Mouse (Mus musculus): Measurements from ENCODE around the gene Slc35f5. TPM values are rescaled to one million over a fixed set of nuclear protein-coding genes. Genes with fewer than 3 reads are reported as not detected.

The Slc35f5 gene
- total and polyA plus RNA-seq, 2 experiments from 2014 or later = 17.6 to 34.8 TPM

DNA sequence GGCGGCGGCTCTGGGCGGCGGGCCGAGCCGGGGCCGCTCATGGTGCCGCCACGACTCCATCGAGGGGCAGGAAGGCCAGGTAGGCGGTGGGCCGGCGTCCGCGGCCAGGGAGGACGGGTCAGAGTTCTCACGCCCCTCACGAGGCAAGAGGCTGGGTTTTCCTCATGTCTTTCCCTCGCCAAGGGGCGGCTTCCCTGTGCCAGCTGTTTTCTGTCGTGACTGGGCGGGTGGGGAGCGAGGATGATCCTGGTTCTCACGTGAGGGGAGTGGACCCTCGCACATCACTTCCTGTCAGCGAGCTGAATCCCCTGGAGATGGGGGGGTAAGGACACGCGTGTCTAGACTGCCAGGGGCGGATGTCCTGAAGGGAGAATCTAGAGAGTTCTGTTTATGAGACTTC lies 811 bp downstream of the Slc35f5 start:
- no peaks in the 10 kb centered on the region for H3K36me3 ChIP-seq (ENCODE audit: insufficient read depth, low read length)
- 0% methylated on average over 28 of the region's 29 CpGs for WGBS
- TF ChIP-seq CTCF (IDR thresholded peaks at IDR 0.05) = no peak
- no peaks in the 10 kb centered on the region for H3K9me3 ChIP-seq (ENCODE audit: low read length)
- peaks cover 9% of the 10 kb centered on the region; the same call in 1 of the 2 replicates for H3K4me1 ChIP-seq (ENCODE audit: insufficient read depth, low read length)
- DNase-seq (ENCODE audit: low spot score) (peak; percentile 80), ATAC-seq (ENCODE audit: low FRiP score) (peak; percentile 63)
- peak overlapping the region; percentile 95 for H3K9ac ChIP-seq (replicated peaks; ENCODE audit: low read length, poor library complexity, severe bottlenecking)
- H3K4me2 ChIP-seq (ENCODE audit: low read depth, low read length, poor library complexity, severe bottlenecking) = peak overlapping the region; percentile 71
- H3K27ac ChIP-seq (ENCODE audit: low read depth, low read length) = peak overlapping the region; percentile 93
- no peaks in the 10 kb centered on the region for H3K27me3 ChIP-seq (ENCODE audit: insufficient read depth, low read length)
- H3K4me3 ChIP-seq (ENCODE audit: low read depth, low read length) = peak overlapping the region; percentile 88

DNA sequence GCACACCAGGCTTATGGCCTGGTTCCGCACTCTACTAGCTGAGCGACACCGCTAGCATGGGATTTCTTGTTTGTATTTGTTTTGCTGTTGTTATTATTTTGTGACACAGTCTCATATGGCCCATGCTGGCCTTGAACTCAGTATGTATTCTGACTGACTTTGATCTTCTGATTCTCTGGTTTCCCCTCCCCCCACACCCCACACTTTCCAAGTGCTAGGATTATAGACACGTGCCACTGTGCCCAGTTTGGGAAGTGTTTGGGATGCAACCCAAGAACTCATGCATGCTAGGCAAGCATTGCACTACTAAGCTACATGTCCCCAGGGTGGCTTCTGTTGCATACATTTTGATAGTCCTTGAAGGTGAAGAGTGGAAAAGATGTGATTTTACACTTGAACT lies 1.4 kb downstream of the Slc35f5 start:
- ATAC-seq (ENCODE audit: low FRiP score) (no peak), DNase-seq (ENCODE audit: low spot score) (no peak)
- peak overlapping the region; percentile 71 for H3K4me2 ChIP-seq (ENCODE audit: low read depth, low read length, poor library complexity, severe bottlenecking)
- TF ChIP-seq CTCF (IDR thresholded peaks at IDR 0.05) = no peak
- H3K4me3 ChIP-seq (ENCODE audit: low read depth, low read length) = peak overlapping the region; percentile 88
- WGBS = 69% methylated on average over 4 of the region's 4 CpGs
- H3K9me3 ChIP-seq (ENCODE audit: low read length) = no peaks in the 10 kb centered on the region
- H3K4me1 ChIP-seq (ENCODE audit: insufficient read depth, low read length) = peaks cover 9% of the 10 kb centered on the region; the same call in 1 of the 2 replicates
- H3K27ac ChIP-seq (ENCODE audit: low read depth, low read length) = no peak overlapping the region
- H3K27me3 ChIP-seq (ENCODE audit: insufficient read depth, low read length) = no peaks in the 10 kb centered on the region
- peak overlapping the region; percentile 95 for H3K9ac ChIP-seq (replicated peaks; ENCODE audit: low read length, poor library complexity, severe bottlenecking)
- H3K36me3 ChIP-seq (ENCODE audit: insufficient read depth, low read length) = no peaks in the 10 kb centered on the region

DNA sequence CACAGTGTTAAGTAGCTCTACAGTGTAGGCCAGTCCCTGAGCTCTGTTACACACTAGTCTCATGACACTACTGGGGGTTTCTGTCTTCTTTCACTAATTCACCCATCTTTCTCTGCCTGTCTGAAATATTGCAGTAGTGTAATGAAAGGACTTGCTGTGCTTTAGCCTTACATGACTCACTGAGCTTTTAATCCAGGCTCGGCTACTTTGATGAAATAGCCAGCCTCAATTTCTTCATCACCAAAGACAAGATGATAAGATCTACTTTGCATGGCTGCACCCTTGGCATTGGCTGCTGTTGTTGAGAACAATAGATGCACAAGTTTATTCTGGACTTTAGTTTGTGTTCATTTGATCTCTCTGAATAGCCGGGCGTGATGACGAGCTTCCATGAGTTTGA lies 7.7 kb downstream of the Slc35f5 start:
- Histone ChIP-seq H3K36me3 (ENCODE audit: insufficient read depth, low read length) (peaks cover 37% of the 10 kb centered on the region), H3K4me3 (ENCODE audit: low read depth, low read length) (no peak overlapping the region), H3K9ac (replicated peaks; ENCODE audit: low read length, poor library complexity, severe bottlenecking) (no peak overlapping the region), H3K4me2 (ENCODE audit: low read depth, low read length, poor library complexity, severe bottlenecking) (no peak overlapping the region), H3K9me3 (ENCODE audit: low read length) (no peaks in the 10 kb centered on the region), H3K27me3 (ENCODE audit: insufficient read depth, low read length) (no peaks in the 10 kb centered on the region), H3K27ac (ENCODE audit: low read depth, low read length) (no peak overlapping the region), H3K4me1 (ENCODE audit: insufficient read depth, low read length) (no peaks in the 10 kb centered on the region)
- no peak for ATAC-seq (ENCODE audit: low FRiP score)
- no peak for TF ChIP-seq CTCF (IDR thresholded peaks at IDR 0.05)
- WGBS = 76% methylated on average over 4 of the region's 4 CpGs
- DNase-seq (ENCODE audit: low spot score) = no peak

GRCm38 (mm10) chr1:125574219-125574618 lies 13.8 kb downstream of the Slc35f5 start:
- ATAC-seq (ENCODE audit: low FRiP score) (no peak), DNase-seq (ENCODE audit: low spot score) (no peak)
- Histone ChIP-seq H3K9me3 (ENCODE audit: low read length) (no peaks in the 10 kb centered on the region), H3K36me3 (ENCODE audit: insufficient read depth, low read length) (peaks cover 49% of the 10 kb centered on the region), H3K27ac (ENCODE audit: low read depth, low read length) (no peak overlapping the region), H3K9ac (replicated peaks; ENCODE audit: low read length, poor library complexity, severe bottlenecking) (no peak overlapping the region), H3K4me3 (ENCODE audit: low read depth, low read length) (no peak overlapping the region), H3K4me2 (ENCODE audit: low read depth, low read length, poor library complexity, severe bottlenecking) (no peak overlapping the region), H3K4me1 (ENCODE audit: insufficient read depth, low read length) (no peaks in the 10 kb centered on the region), H3K27me3 (ENCODE audit: insufficient read depth, low read length) (no peaks in the 10 kb centered on the region)
- peak; percentile 59 for TF ChIP-seq CTCF (IDR thresholded peaks at IDR 0.05)
- 71% methylated on average over 2 of the region's 2 CpGs for WGBS

DNA sequence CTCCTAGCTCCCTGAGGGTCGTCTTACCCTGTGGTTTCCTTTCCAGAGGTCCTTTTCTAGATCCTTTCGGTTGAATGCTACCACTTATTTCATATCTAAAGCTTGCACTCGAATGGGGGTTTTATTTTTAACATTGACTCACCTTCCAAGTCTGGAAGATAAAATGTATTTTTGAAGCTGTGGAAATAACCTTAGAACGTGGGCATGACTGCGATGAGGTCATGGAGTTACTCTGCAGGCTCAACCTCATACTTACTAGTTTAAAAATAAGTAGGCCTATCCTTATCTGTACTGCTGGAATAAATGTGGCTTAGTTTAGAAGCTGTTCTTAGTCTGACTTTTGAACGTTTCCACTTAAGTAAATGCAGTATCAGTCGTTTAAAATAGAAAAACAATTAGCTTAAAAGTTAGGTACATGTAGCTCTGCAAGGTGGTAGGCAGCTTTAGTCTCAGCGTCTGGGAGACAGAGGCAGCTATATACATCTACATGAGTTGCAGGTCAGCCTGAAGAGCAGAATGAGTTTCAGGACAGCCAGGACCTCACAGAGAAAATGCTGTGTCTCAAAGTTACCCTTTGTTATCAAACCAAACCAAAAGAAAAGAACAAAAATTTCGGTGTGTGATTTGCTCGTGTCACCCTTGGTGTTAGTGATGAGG lies 15.2 kb downstream of the Slc35f5 start:
- ATAC-seq (ENCODE audit: low FRiP score) (no peak), DNase-seq (ENCODE audit: low spot score) (no peak)
- Histone ChIP-seq H3K4me1 (ENCODE audit: insufficient read depth, low read length) (no peaks in the 10 kb centered on the region), H3K27me3 (ENCODE audit: insufficient read depth, low read length) (no peaks in the 10 kb centered on the region), H3K4me3 (ENCODE audit: low read depth, low read length) (no peak overlapping the region), H3K9me3 (ENCODE audit: low read length) (no peaks in the 10 kb centered on the region), H3K36me3 (ENCODE audit: insufficient read depth, low read length) (peaks cover 42% of the 10 kb centered on the region), H3K9ac (replicated peaks; ENCODE audit: low read length, poor library complexity, severe bottlenecking) (no peak overlapping the region), H3K4me2 (ENCODE audit: low read depth, low read length, poor library complexity, severe bottlenecking) (no peak overlapping the region), H3K27ac (ENCODE audit: low read depth, low read length) (no peak overlapping the region)
- TF ChIP-seq CTCF (IDR thresholded peaks at IDR 0.05) = no peak
- WGBS = 88% methylated on average over 10 of the region's 10 CpGs

- no peaks in the 10 kb centered on the region for H3K4me1 ChIP-seq (ENCODE audit: insufficient read depth, low read length)
- H3K4me3 ChIP-seq (ENCODE audit: low read depth, low read length) = no peak overlapping the region
- H3K27me3 ChIP-seq (ENCODE audit: insufficient read depth, low read length) = no peaks in the 10 kb centered on the region
- TF ChIP-seq CTCF (IDR thresholded peaks at IDR 0.05) = no peak
- no peak overlapping the region for H3K27ac ChIP-seq (ENCODE audit: low read depth, low read length)
- H3K4me2 ChIP-seq (ENCODE audit: low read depth, low read length, poor library complexity, severe bottlenecking) = no peak overlapping the region
- ATAC-seq (ENCODE audit: low FRiP score) = no peak
- H3K36me3 ChIP-seq (ENCODE audit: insufficient read depth, low read length) = peaks cover 39% of the 10 kb centered on the region
- DNase-seq (ENCODE audit: low spot score) = no peak
- no peak overlapping the region for H3K9ac ChIP-seq (replicated peaks; ENCODE audit: low read length, poor library complexity, severe bottlenecking)
- no peaks in the 10 kb centered on the region for H3K9me3 ChIP-seq (ENCODE audit: low read length)
Measured at GRCm38 (mm10) chr1:125576965-125577364, 16.6 kb downstream of the Slc35f5 start.
